Mouse (Mus musculus) Muller cell, postnatal 12 days (primary cell): ENCODE measurements around the gene Sprr4.
"Not testable (repeated sequence)": the region's sequence is repeated elsewhere in the genome, so short reads cannot be mapped to it uniquely, and the experiment has no call there.

Experiments used
- DNase-seq: peaks from one replicate; pipeline ENCODE4 v3.0.0-alpha.2; 2015; ENCODE audit errors: inconsistent ontology term

The Sprr4 gene

DNA sequence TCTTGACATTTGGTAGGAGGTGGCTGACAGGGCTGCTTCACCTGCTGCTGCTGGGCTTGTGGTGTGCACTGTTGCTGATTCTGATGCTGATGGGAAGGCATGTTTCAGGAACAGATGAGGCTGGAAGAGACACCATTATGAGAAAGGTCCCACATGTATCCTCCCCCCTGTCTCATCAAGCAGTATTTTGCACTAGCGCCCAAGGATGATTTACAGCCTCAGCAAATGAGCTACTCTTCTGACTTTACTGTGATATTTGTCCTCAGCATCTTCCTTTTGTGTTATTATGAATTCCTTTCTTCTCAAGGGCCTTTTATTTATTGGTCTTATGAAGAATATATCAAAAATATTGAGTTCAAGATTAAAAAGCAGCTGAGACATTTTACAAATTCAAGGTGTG, at the start of gene Sprr4:
TSS of gene Sprr4 (minus strand) at position 101 of the 400 bp plus-strand sequence.
- DNase-seq, result no peak

DNA sequence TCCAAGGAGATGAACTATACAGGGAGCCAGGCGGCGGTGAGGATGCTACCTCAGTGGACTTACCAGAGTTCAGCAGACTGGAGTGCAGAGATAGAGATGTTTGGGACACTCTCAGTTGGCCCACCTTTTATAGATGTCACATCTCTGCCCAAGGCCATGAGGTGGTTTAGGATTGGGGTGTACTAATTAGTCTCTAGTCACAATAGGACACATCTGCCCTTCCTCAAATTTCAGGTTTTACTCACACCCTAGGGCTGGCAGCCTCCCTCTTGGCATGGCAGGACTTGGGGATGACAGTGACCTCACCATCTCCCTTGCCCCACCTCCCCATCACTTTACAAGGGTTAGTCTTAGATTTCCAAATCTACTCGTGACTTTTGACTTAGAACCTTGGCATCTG, 34.1 kb upstream of the Sprr4 start, which contains the start of gene 2310046K23Rik:
TSS of gene 2310046K23Rik (minus strand) at position 101 of the 400 bp plus-strand sequence.
- no peak for DNase-seq

DNA sequence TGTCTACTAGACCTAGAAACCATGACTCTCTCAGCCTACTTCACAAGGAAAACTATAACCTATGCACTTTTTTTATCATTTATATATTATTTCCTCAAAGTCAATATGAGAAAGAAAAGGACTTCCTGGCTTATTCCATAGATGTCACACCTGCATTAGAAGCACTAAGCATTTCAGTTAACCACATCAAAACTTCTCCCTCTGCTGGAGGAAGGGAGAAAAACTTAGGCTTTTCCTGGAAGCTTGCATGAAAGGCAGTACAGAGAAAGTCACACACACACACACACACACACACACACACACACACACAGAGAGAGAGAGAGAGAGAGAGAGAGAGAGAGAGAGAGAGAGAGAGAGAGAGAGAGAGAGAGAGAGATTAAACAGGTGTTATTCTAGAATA, 12.0 kb upstream of the Sprr4 start:
- DNase-seq, result peak; percentile 11

DNA sequence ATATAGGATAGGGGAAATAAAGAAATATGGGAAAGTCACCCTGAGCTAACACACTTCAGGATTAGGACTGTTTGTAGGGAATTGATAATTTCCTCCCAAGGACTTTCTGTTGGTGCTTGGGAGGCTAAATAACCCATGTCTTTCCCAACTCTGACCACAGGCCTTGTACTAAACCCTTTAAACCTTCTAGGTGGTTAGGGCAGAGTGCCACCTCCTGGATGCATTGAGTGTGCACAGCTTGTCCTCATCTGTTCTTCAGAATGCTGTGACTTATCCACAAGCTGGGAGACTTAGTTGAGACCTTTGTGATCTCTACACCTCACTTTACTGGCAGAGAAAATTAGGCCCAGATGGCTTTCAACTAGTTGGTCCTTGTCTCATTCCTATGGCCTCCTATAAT, 10.5 kb upstream of the Sprr4 start:
- DNase-seq, result peak; percentile 14

GRCm38 (mm10) chr3:92508185-92508584, 7.9 kb upstream of the Sprr4 start:
- DNase-seq, result no peak

- no peak for DNase-seq
These were observed 3.2 kb upstream of the Sprr4 start for GRCm38 (mm10) chr3:92503528-92503927.

DNA sequence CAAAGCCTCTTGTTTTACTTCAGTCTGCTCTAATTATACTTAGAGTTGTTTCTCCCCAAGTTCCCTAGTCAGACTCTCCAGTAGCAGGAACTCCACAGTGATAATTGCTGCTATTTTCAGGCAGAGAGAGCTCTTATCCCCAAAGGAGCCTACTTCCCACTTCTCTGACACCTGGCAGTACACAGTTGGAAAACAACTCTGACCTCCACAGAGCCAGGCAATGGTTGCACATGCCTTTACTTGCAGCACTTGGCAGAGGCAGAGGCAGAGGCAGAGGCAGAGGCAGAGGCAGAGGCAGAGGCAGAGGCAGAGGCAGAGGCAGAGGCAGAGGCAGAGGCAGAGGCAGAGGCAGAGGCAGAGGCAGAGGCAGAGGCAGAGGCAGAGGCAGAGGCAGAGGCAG, 10.0 kb downstream of the Sprr4 start:
- not testable (repeated sequence) for DNase-seq

GRCm38 (mm10) chr3:92486307-92486706, 14.0 kb downstream of the Sprr4 start:
- DNase-seq, result no peak

GRCm38 (mm10) chr3:92485863-92486262, 14.4 kb downstream of the Sprr4 start, which contains the start of gene Sprr1a:
Gene Sprr1a (minus strand): TSS chr3:92485895.
- peak; percentile 50 for DNase-seq

GRCm38 (mm10) chr3:92481249-92481648, 19.0 kb downstream of the Sprr4 start:
- DNase-seq, result not testable (repeated sequence)

GRCm38 (mm10) chr3:92470111-92470510, 30.2 kb downstream of the Sprr4 start:
- no peak for DNase-seq

DNA sequence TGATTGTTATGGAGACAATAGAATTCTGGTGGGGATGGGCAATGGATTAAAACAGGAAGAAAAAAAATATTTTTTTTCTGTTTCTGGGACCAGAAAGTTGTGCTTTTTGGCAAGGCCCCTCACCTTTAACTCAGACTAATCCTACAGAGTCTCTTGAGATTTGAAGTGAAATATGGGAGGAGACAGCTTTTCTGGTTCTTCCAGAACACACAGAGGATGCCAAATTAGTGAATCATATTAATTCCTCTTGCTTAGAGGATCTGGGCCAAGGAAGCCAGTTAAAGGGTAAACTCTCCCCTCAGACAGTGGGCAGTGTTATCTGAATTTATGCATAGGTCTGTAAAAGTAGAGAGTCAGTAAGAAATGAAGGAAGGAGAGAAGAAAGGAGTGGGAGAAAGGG, 32.9 kb downstream of the Sprr4 start:
- peak; percentile 13 for DNase-seq

GRCm38 (mm10) chr3:92466576-92466975, 33.7 kb downstream of the Sprr4 start:
- no peak for DNase-seq

DNA sequence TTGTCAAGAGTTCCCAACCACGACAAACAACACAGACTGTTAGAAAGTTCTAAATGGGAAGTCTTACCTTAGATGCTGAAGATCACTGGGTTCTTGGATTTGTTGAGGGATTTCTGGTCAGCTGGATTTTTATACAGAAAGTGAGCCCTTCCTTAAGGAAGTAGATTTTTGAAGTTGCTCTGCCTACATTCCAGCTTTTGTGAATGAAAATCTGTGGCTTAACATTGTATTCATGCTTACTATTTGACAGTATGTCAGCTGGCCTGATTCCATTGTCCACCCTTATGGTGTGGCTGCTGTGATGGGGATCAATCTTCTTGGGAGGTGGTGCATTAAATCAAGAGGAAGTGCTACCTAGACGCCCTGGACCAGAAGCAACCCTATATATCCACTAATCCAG, 41.7 kb downstream of the Sprr4 start, which contains the start of gene Sprr3:
TSS of gene Sprr3 (minus strand) at position 101 of the 400 bp plus-strand sequence.
- no peak for DNase-seq

DNA sequence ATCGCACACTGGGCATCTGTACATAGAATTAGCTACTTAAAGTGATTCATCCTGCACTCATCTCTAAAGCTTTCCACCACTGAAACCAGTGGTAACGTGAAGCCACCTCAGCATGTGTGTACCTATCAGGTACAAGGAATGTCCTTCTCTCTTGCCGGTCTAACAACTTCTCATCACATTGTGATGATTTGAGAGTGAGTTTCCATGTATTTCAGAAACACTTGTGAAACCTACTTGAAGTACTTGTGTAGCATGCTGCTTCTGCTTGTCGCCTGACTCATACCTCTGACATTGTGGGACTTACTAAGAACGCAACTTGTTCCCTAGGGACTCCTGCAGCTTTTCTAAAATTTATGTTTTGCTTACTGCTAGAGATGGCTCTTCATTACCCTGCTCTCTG, 45.1 kb downstream of the Sprr4 start:
- DNase-seq, result no peak
